Mouse (Mus musculus): ENCODE measurements at regions not wholly inside any gene's neighbourhood (a gene's known extent, or its start where the extent isn't known, plus 50 kb on each side); places are given as distances from the start of the nearest gene placed in this dataset.

DNA sequence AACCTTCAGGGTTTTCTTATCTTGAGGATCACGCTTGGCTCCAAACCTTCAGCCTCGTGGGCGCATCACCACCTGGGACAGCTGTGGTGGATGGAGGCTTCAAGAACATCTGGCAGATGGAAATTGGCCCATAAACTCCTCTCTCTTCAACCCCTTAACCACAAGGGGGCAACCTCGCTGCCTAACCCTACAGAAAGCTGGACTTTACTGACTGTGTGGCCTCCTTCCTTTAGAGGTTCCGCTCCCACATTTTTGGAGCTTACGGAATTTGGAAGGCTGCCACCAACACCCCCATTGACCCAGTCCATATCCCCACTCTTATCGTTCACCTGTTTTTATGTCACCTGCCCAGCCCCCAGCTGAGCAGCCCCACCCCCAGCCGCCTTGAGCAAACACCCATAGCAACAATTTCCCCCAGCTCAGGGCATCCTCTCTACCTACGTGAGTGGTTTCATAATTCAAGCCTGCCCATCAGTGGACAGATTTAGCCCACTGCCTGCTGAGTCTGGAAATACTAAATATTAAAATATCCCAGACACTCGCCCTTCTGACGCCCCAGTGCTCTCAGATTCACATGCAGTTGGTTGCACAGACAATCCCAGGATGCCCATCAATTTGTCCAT, 167.0 kb upstream of the Slc22a22 start:
- no peak overlapping the region for H3K9ac ChIP-seq (replicated peaks; ENCODE audit: low read depth, low read length)
- 61% methylated on average over 11 of the region's 11 CpGs for WGBS
- no peak overlapping the region for H3K4me2 ChIP-seq (ENCODE audit: low read length)
- no peak overlapping the region for H3K4me3 ChIP-seq (replicated peaks; ENCODE audit: low read length)
- no peaks in the 10 kb centered on the region for H3K27me3 ChIP-seq (replicated peaks; ENCODE audit: control insufficient read depth, insufficient read depth, low read length)
- no peaks in the 10 kb centered on the region for H3K36me3 ChIP-seq (ENCODE audit: control insufficient read depth, insufficient read depth)
- no peak for ATAC-seq
- no peaks in the 10 kb centered on the region for H3K9me3 ChIP-seq (ENCODE audit: control insufficient read depth, low read length)
- H3K4me1 ChIP-seq (replicated peaks; ENCODE audit: control insufficient read depth, insufficient read depth, low read length) = no peaks in the 10 kb centered on the region
- H3K27ac ChIP-seq (ENCODE audit: low read length) = no peak overlapping the region

DNA sequence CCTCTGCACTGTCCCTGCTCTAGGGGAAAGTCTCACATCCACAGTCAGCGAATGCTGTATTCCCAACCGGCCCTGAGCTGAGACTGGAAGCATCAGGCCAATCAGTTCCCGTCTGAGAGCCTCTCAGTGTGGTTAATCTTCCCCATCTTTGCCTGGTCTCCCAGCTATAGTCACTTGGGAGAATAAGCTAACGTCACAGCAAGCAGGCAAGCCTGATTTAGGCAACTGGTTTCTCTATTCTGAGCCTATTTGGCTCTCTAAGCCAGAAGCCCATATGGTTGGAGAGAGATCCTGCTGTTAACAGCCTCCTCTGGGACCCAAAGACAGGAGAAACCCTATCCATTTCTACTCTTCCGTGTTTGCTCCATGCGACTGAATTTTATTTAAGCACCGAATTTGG, 161.7 kb upstream of the Slc22a22 start:
- Histone ChIP-seq H3K4me2 (ENCODE audit: low read length) (no peak overlapping the region), H3K27ac (ENCODE audit: low read length) (no peak overlapping the region), H3K9me3 (ENCODE audit: control insufficient read depth, low read length) (no peaks in the 10 kb centered on the region), H3K9ac (replicated peaks; ENCODE audit: low read depth, low read length) (no peak overlapping the region), H3K36me3 (ENCODE audit: control insufficient read depth, insufficient read depth) (no peaks in the 10 kb centered on the region), H3K4me1 (replicated peaks; ENCODE audit: control insufficient read depth, insufficient read depth, low read length) (no peaks in the 10 kb centered on the region), H3K27me3 (replicated peaks; ENCODE audit: control insufficient read depth, insufficient read depth, low read length) (no peaks in the 10 kb centered on the region), H3K4me3 (replicated peaks; ENCODE audit: low read length) (no peak overlapping the region)
- 75% methylated on average over 7 of the region's 7 CpGs for WGBS
- ATAC-seq = no peak

DNA sequence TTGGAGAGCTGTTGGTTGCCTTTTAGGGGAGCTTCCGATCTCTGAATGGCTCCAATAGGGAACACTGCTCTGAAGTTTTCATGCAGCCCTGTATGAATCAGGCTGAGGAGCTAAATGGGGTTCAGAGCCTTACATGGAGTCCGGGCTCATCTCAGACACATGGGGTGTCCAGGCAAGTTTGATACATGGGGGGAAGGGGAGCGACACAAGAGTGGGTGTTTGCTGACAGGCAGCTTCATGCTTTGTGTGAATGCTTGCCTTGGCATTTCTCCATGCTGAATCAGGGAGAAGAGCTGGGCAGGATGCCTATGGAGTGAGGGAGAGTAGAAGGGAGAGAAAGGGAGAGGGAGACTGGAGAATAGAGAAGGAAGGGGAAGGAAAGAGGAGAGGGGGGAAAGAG, 155.6 kb upstream of the Slc22a22 start:
- Histone ChIP-seq H3K4me3 (replicated peaks; ENCODE audit: low read length) (no peak overlapping the region), H3K9ac (replicated peaks; ENCODE audit: low read depth, low read length) (no peak overlapping the region), H3K36me3 (ENCODE audit: control insufficient read depth, insufficient read depth) (no peaks in the 10 kb centered on the region), H3K27ac (ENCODE audit: low read length) (no peak overlapping the region), H3K4me2 (ENCODE audit: low read length) (no peak overlapping the region), H3K9me3 (ENCODE audit: control insufficient read depth, low read length) (no peaks in the 10 kb centered on the region), H3K4me1 (replicated peaks; ENCODE audit: control insufficient read depth, insufficient read depth, low read length) (peaks cover 4% of the 10 kb centered on the region; the same call in 1 of the 2 replicates), H3K27me3 (replicated peaks; ENCODE audit: control insufficient read depth, insufficient read depth, low read length) (no peaks in the 10 kb centered on the region)
- ATAC-seq = peak; percentile 55; the same call in 1 of the 2 replicates
- WGBS = 52% methylated on average over 3 of the region's 3 CpGs

DNA sequence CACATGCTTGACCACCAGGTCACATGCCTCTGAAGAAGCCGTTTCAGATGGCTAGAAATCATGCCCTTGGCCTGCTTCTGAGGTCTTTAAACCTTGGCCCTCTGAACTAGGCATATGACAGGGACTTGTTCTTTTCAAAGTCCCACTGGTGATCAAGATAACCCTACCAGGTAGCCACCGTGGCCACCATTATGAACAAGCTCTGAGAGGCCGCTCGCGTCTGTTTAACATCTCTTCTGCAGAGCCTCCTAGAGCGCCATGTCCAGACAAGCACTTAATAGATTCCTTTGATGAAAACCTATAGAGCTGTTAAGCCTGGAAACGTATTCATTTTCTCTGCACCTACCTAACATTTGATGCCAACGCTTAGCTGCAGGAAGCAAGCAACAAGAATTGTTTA, 155.1 kb upstream of the Slc22a22 start:
- 70% methylated on average over 8 of the region's 8 CpGs for WGBS
- peaks cover 4% of the 10 kb centered on the region; the same call in 1 of the 2 replicates for H3K4me1 ChIP-seq (replicated peaks; ENCODE audit: control insufficient read depth, insufficient read depth, low read length)
- ATAC-seq = no peak

DNA sequence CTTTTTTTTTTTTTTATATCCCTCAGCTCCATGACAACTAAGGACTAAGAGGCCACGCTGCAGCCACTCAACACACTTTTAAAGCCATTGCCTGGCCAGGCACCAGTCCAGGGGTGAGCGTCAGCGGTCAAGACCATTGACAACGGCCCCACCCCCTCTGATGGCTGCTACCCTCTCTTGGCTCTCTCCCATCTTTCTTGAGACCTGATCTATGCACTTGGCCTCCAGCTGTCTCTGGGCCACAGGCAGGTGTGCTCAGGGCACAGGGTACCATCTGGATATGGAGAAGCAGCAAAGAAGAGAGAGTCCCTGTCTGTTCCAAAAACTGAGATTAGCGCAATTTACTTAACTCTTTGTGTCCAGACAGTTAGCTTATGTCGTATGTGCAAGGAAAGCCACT, 141.0 kb upstream of the Slc22a22 start:
- H3K4me1 ChIP-seq (replicated peaks; ENCODE audit: control insufficient read depth, insufficient read depth, low read length) = no peaks in the 10 kb centered on the region
- H3K36me3 ChIP-seq (ENCODE audit: control insufficient read depth, insufficient read depth) = no peaks in the 10 kb centered on the region
- no peak overlapping the region for H3K27ac ChIP-seq (ENCODE audit: low read length)
- H3K9me3 ChIP-seq (ENCODE audit: control insufficient read depth, low read length) = no peaks in the 10 kb centered on the region
- H3K27me3 ChIP-seq (replicated peaks; ENCODE audit: control insufficient read depth, insufficient read depth, low read length) = no peaks in the 10 kb centered on the region
- H3K9ac ChIP-seq (replicated peaks; ENCODE audit: low read depth, low read length) = no peak overlapping the region
- no peak for ATAC-seq
- WGBS = 82% methylated on average over 6 of the region's 6 CpGs
- H3K4me2 ChIP-seq (ENCODE audit: low read length) = no peak overlapping the region
- no peak overlapping the region for H3K4me3 ChIP-seq (replicated peaks; ENCODE audit: low read length)

More for the DNA sequence above, 155.1 kb upstream of the Slc22a22 start:
- no peak overlapping the region for H3K9ac ChIP-seq (replicated peaks; ENCODE audit: low read depth, low read length)
- H3K36me3 ChIP-seq (ENCODE audit: control insufficient read depth, insufficient read depth) = no peaks in the 10 kb centered on the region
- H3K4me2 ChIP-seq (ENCODE audit: low read length) = no peak overlapping the region
- H3K9me3 ChIP-seq (ENCODE audit: control insufficient read depth, low read length) = no peaks in the 10 kb centered on the region
- no peak overlapping the region for H3K27ac ChIP-seq (ENCODE audit: low read length)
- no peaks in the 10 kb centered on the region for H3K27me3 ChIP-seq (replicated peaks; ENCODE audit: control insufficient read depth, insufficient read depth, low read length)
- H3K4me3 ChIP-seq (replicated peaks; ENCODE audit: low read length) = no peak overlapping the region

DNA sequence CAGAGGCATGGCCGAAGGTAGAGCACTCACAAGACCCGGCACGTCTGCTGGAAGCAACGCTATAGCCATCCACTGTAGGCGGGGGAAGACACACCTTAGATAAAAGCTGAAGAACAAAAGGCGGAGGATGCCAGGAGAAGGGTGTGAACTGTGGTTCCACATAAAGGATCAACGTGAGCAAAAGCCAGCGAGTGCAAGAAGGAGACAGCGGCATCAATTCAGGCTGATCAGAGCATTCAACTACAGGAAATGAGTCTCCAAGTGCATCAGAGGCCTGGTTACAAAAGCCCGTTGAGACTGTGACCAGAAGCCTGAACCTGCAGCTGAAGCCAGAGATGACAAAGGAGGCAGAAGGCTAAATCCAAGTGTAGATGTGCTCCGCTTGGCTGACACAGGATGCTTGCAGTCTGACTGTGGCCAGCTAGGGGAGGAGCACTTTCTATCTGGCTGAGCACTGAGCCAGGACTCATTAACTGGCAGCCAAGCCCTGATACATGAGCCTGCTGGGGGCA, 139.5 kb upstream of the Slc22a22 start:
- no peaks in the 10 kb centered on the region for H3K36me3 ChIP-seq (ENCODE audit: control insufficient read depth, insufficient read depth)
- H3K4me1 ChIP-seq (replicated peaks; ENCODE audit: control insufficient read depth, insufficient read depth, low read length) = no peaks in the 10 kb centered on the region
- H3K4me3 ChIP-seq (replicated peaks; ENCODE audit: low read length) = no peak overlapping the region
- no peak overlapping the region for H3K4me2 ChIP-seq (ENCODE audit: low read length)
- no peaks in the 10 kb centered on the region for H3K9me3 ChIP-seq (ENCODE audit: control insufficient read depth, low read length)
- H3K27me3 ChIP-seq (replicated peaks; ENCODE audit: control insufficient read depth, insufficient read depth, low read length) = no peaks in the 10 kb centered on the region
- no peak overlapping the region for H3K27ac ChIP-seq (ENCODE audit: low read length)
- peak; percentile 69; the same call in 1 of the 2 replicates for ATAC-seq
- no peak overlapping the region for H3K9ac ChIP-seq (replicated peaks; ENCODE audit: low read depth, low read length)
- 63% methylated on average over 11 of the region's 11 CpGs for WGBS

DNA sequence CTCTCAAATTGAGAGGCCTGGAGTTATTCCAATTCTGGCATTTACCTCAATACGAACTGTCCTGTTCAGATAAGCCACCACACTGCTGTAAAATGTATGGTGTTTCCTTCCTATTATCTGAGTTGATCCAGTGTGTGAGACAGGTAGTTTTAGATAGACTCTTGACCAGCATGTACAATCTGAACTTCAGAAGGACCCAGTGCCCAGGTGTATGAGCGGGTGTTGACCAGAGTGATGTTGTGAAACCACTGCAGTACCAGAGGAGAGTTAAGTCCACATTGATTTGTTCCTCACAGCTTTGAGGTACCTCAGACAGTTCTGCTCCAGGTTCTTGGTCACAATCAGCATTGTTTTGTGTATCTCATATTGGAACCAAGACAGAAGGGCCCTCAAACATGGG, 132.6 kb upstream of the Slc22a22 start:
- no peak overlapping the region for H3K4me2 ChIP-seq (ENCODE audit: low read length)
- no peak for ATAC-seq
- WGBS = 93% methylated on average over 2 of the region's 2 CpGs
- no peaks in the 10 kb centered on the region for H3K9me3 ChIP-seq (ENCODE audit: control insufficient read depth, low read length)
- H3K36me3 ChIP-seq (ENCODE audit: control insufficient read depth, insufficient read depth) = no peaks in the 10 kb centered on the region
- no peaks in the 10 kb centered on the region for H3K27me3 ChIP-seq (replicated peaks; ENCODE audit: control insufficient read depth, insufficient read depth, low read length)
- no peak overlapping the region for H3K27ac ChIP-seq (ENCODE audit: low read length)
- no peak overlapping the region for H3K4me3 ChIP-seq (replicated peaks; ENCODE audit: low read length)
- H3K9ac ChIP-seq (replicated peaks; ENCODE audit: low read depth, low read length) = no peak overlapping the region
- no peaks in the 10 kb centered on the region for H3K4me1 ChIP-seq (replicated peaks; ENCODE audit: control insufficient read depth, insufficient read depth, low read length)

DNA sequence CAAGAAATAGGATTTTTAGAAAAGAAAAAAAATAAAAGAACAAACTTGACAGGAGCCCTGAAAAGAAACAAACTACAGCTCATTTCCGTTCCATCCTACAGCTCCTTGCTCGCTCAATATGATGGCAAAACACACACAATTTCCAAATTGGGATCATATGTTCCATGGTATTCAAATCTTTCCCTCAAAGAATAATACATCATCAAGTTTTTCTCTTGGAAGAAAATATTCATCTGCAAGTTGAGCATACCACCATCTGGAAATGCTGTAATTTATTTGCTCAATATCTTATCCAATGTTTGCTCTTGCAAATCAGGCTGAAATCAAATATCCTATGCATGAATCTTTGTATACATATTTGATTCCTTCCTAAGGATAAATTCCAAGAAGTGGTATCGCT, 131.1 kb upstream of the Slc22a22 start:
- Histone ChIP-seq H3K9ac (replicated peaks; ENCODE audit: low read depth, low read length) (no peak overlapping the region), H3K36me3 (ENCODE audit: control insufficient read depth, insufficient read depth) (no peaks in the 10 kb centered on the region), H3K27me3 (replicated peaks; ENCODE audit: control insufficient read depth, insufficient read depth, low read length) (no peaks in the 10 kb centered on the region), H3K4me1 (replicated peaks; ENCODE audit: control insufficient read depth, insufficient read depth, low read length) (no peaks in the 10 kb centered on the region), H3K4me3 (replicated peaks; ENCODE audit: low read length) (no peak overlapping the region), H3K4me2 (ENCODE audit: low read length) (no peak overlapping the region), H3K27ac (ENCODE audit: low read length) (no peak overlapping the region), H3K9me3 (ENCODE audit: control insufficient read depth, low read length) (no peaks in the 10 kb centered on the region)
- 77% methylated on average over 3 of the region's 3 CpGs for WGBS
- ATAC-seq = 0 out of 2 replicates have a peak, but pooled peaks have one; percentile 36

DNA sequence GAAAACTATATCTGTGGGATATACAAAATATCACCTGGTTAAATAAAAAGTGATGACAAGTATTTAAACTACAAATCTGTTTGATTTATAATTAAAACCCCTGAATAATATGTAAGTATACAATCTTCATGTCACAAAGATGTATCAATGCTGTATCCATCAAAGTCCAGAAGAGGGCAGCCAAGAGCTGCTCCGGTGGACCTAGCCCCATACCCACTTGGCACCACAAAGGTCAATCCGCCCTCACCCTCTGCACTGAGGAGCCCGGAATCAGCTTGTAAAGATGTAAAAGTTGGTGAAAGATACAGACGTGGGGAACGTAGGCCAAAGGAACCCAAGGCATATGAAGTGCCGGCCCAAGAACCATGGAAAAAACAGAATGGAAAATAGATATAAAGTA, 123.1 kb upstream of the Slc22a22 start:
- Histone ChIP-seq H3K27ac (ENCODE audit: low read length) (no peak overlapping the region), H3K36me3 (ENCODE audit: control insufficient read depth, insufficient read depth) (no peaks in the 10 kb centered on the region), H3K9ac (replicated peaks; ENCODE audit: low read depth, low read length) (0 out of 2 replicates have a peak overlapping the region, but pooled peaks have one; percentile 17), H3K4me2 (ENCODE audit: low read length) (no peak overlapping the region), H3K9me3 (ENCODE audit: control insufficient read depth, low read length) (no peaks in the 10 kb centered on the region), H3K27me3 (replicated peaks; ENCODE audit: control insufficient read depth, insufficient read depth, low read length) (no peaks in the 10 kb centered on the region), H3K4me1 (replicated peaks; ENCODE audit: control insufficient read depth, insufficient read depth, low read length) (peaks cover 3% of the 10 kb centered on the region; the same call in 1 of the 2 replicates), H3K4me3 (replicated peaks; ENCODE audit: low read length) (no peak overlapping the region)
- peak; percentile 81 for ATAC-seq
- WGBS = 10% methylated on average over 6 of the region's 6 CpGs

Measured in forebrain, embryonic 16.5 days (tissue).